ENCODE assay signal across 34 mouse cellular contexts in genomic region chr1:155447277-155447676, GRCm38 (mm10). TPM values are rescaled to one million over a fixed set of nuclear protein-coding genes. Genes with fewer than 3 reads are reported as not detected.
DNase-seq lines count a peak whose midpoint lies in the region; ATAC-seq lines count a peak whose summit lies in the region.
"Had no signal": no experiment of that assay in that cellular context is flagged by ENCODE, and none has a peak within 500 bp of the region (broad histone marks: within the 10 kb centered on the region; RNA-seq: fewer than 3 reads in every experiment).

No protein-coding gene starts in this region.

- no peaks in the 10 kb centered on the region for H3K9me3 ChIP-seq in hindbrain, embryonic 16.5 days (ENCODE audit: control insufficient read depth, low read length)
- no peaks in the 10 kb centered on the region for H3K9me3 ChIP-seq in hindbrain, embryonic 14.5 days (ENCODE audit: control insufficient read depth, low read length)
- H3K9me3 ChIP-seq in kidney, embryonic 15.5 days (replicated peaks), result no peaks in the 10 kb centered on the region
- H3K9me3 ChIP-seq: embryonic facial prominence, embryonic 13.5 days; G1E; heart, embryonic 12.5 days; hindbrain, embryonic 15.5 days; intestine, embryonic 15.5 days; limb, embryonic 10.5 days; limb, embryonic 15.5 days; liver, embryonic 13.5 days had no signal

- H3K4me3 ChIP-seq in hindbrain, embryonic 16.5 days (ENCODE audit: low read length), result no peak overlapping the region
- no peak overlapping the region for H3K4me3 ChIP-seq in hindbrain, embryonic 14.5 days (replicated peaks; ENCODE audit: low read length)
- H3K4me3 ChIP-seq in kidney, embryonic 15.5 days (replicated peaks), result no peak overlapping the region
- H3K4me3 ChIP-seq: embryonic facial prominence, embryonic 13.5 days; gastrocnemius, adult 2 months; heart, adult 2 months; heart, embryonic 12.5 days; hindbrain, embryonic 15.5 days; intestine, embryonic 15.5 days; limb, embryonic 10.5 days; limb, embryonic 15.5 days; liver, embryonic 13.5 days had no signal

- DNase-seq in hindbrain, embryonic 14.5 days (ENCODE audit: low spot score), result no peak
- DNase-seq in 416B (ENCODE audit: low read depth), result peak; percentile 10
- peak; percentile 22 for DNase-seq in MEL-GATA-1-ER (ENCODE audit: extremely low read depth, low read depth)
- DNase-seq in induced T-regulatory cell, adult 2 months (ENCODE audit: low read depth), result peak; percentile 9
- DNase-seq in urinary bladder, postnatal 25 days (ENCODE audit: low spot score), result no peak
- no peak for DNase-seq in embryo, embryonic 10 days (ENCODE audit: low spot score)
- DNase-seq: adrenal gland, adult 8-10 months; cerebellum, adult 8-10 months; cerebellum, postnatal 36 days; gastrocnemius, adult 2 months; gastrocnemius, postnatal 36 days; heart, adult 2 months; kidney, adult 2 months; kidney, postnatal 4 days; layer of hippocampus, postnatal 36 days; liver, embryonic 13.5 days; lung, adult 2 months; lung, postnatal 4 days; midbrain, embryonic 14.5 days; right cerebral cortex, postnatal 25 days; spleen, adult 18-20 months; thymus, postnatal 4 days had no signal

- H3K4me1 ChIP-seq in hindbrain, embryonic 16.5 days (ENCODE audit: control insufficient read depth, insufficient read depth, low read depth, low read length), result peaks cover 8% of the 10 kb centered on the region
- H3K4me1 ChIP-seq in hindbrain, embryonic 14.5 days (replicated peaks; ENCODE audit: control insufficient read depth, insufficient read depth, low read length), result peaks cover 7% of the 10 kb centered on the region
- 0 out of 2 replicates have a peak, but pooled peaks cover 4% of the 10 kb centered on the region for H3K4me1 ChIP-seq in kidney, embryonic 15.5 days
- H3K4me1 ChIP-seq: intestine, embryonic 15.5 days; limb, embryonic 15.5 days; liver, embryonic 13.5 days had no signal

- no peaks in the 10 kb centered on the region for H3K36me3 ChIP-seq in hindbrain, embryonic 16.5 days (ENCODE audit: control insufficient read depth, insufficient read depth, low read length)
- H3K36me3 ChIP-seq in hindbrain, embryonic 14.5 days (replicated peaks; ENCODE audit: control insufficient read depth, insufficient read depth), result no peaks in the 10 kb centered on the region
- H3K36me3 ChIP-seq in kidney, embryonic 15.5 days, result no peaks in the 10 kb centered on the region
- H3K36me3 ChIP-seq: embryonic facial prominence, embryonic 13.5 days; G1E; heart, embryonic 12.5 days; hindbrain, embryonic 15.5 days; intestine, embryonic 15.5 days; limb, embryonic 10.5 days; limb, embryonic 15.5 days; liver, embryonic 13.5 days had no signal

- WGBS in hindbrain, embryonic 16.5 days, result 64% methylated on average over 6 of the region's 6 CpGs
- WGBS in hindbrain, embryonic 14.5 days, result 65% methylated on average over 6 of the region's 6 CpGs
- WGBS in kidney, embryonic 15.5 days, result 74% methylated on average over 6 of the region's 6 CpGs

- H3K9ac ChIP-seq in hindbrain, embryonic 16.5 days (ENCODE audit: low read depth, low read length), result no peak overlapping the region
- H3K9ac ChIP-seq in hindbrain, embryonic 14.5 days, result no peak overlapping the region
- no peak overlapping the region for H3K9ac ChIP-seq in kidney, embryonic 15.5 days
- H3K9ac ChIP-seq: embryonic facial prominence, embryonic 13.5 days; heart, embryonic 12.5 days; hindbrain, embryonic 15.5 days; intestine, embryonic 15.5 days; limb, embryonic 15.5 days; liver, embryonic 13.5 days had no signal

- 0 out of 2 replicates have a peak, but pooled peaks have one; percentile 24 for ATAC-seq in hindbrain, embryonic 16.5 days
- no peak for ATAC-seq in hindbrain, embryonic 14.5 days (ENCODE audit: low FRiP score)
- no peak for ATAC-seq in kidney, embryonic 15.5 days (replicated peaks; ENCODE audit: low FRiP score)
- ATAC-seq: forebrain, embryonic 16.5 days; intestine, embryonic 15.5 days had no signal

- no peak overlapping the region for H3K27ac ChIP-seq in hindbrain, embryonic 16.5 days (ENCODE audit: low read depth, low read length)
- no peak overlapping the region for H3K27ac ChIP-seq in hindbrain, embryonic 14.5 days
- H3K27ac ChIP-seq in kidney, embryonic 15.5 days, result no peak overlapping the region
- H3K27ac ChIP-seq: embryonic facial prominence, embryonic 13.5 days; gastrocnemius, adult 2 months; heart, adult 2 months; hindbrain, embryonic 15.5 days; intestine, embryonic 15.5 days; kidney, postnatal 0 days; limb, embryonic 10.5 days; limb, embryonic 15.5 days; liver, embryonic 13.5 days; stomach, postnatal 0 days had no signal

- no peak overlapping the region for H3K4me2 ChIP-seq in hindbrain, embryonic 16.5 days (ENCODE audit: low read length)
- H3K4me2 ChIP-seq in hindbrain, embryonic 14.5 days (replicated peaks), result no peak overlapping the region
- no peak overlapping the region for H3K4me2 ChIP-seq in kidney, embryonic 15.5 days
- H3K4me2 ChIP-seq: embryonic facial prominence, embryonic 13.5 days; heart, embryonic 12.5 days; hindbrain, embryonic 15.5 days; intestine, embryonic 15.5 days; limb, embryonic 15.5 days; liver, embryonic 13.5 days had no signal

- H3K27me3 ChIP-seq in hindbrain, embryonic 16.5 days (replicated peaks; ENCODE audit: control insufficient read depth, insufficient read depth, low read length), result no peaks in the 10 kb centered on the region
- H3K27me3 ChIP-seq in hindbrain, embryonic 14.5 days (ENCODE audit: control insufficient read depth, insufficient read depth, low read length), result no peaks in the 10 kb centered on the region
- H3K27me3 ChIP-seq in kidney, embryonic 15.5 days, result no peaks in the 10 kb centered on the region
- H3K27me3 ChIP-seq: embryonic facial prominence, embryonic 13.5 days; heart, embryonic 12.5 days; hindbrain, embryonic 15.5 days; intestine, embryonic 15.5 days; limb, embryonic 15.5 days; liver, embryonic 13.5 days had no signal

RNA-seq across cellular contexts. Expression of gene Xpr1, which starts 30.1 kb away (rescaled TPM):
- 40.7 and 44.6 TPM in 2 replicates for polyA plus RNA-seq in hindbrain, embryonic 16.5 days (2015; fragmentation: Nextera tagmentation; extraction: Ambion mirVana)
- polyA plus RNA-seq in hindbrain, embryonic 14.5 days (2014; fragmentation: Nextera tagmentation; extraction: Ambion mirVana), result 38.7 and 40.7 TPM in 2 replicates
- 10.5 and 13.3 TPM in 2 replicates for polyA plus RNA-seq in kidney, embryonic 15.5 days (2015; fragmentation: Nextera tagmentation; extraction: Ambion mirVana)

Comparison
In these comparisons a context has a peak if more than half of its experiments do, and no peak if none do; other contexts are left out.
1. DNase-seq: peak in 416B (single experiment), MEL-GATA-1-ER (single experiment) and induced T-regulatory cell, adult 2 months (single experiment); none in hindbrain, embryonic 14.5 days (single experiment), urinary bladder, postnatal 25 days (single experiment) and embryo, embryonic 10 days (single experiment).